Mouse (Mus musculus) cortical plate, adult 2 months (tissue): Measurements from ENCODE around the gene Glyctk.

ENCODE experiments used
- CTCF ChIP-seq: fragments of 200-500 bp; IDR thresholded peaks from 2 replicates; pipeline ENCODE4 v1.5.1; 2011; ENCODE audit warnings: mild to moderate bottlenecking, control low read depth, low read length; ENCODE audit not compliant: insufficient read depth; ENCODE audit errors: extremely low read depth
- POLR2A ChIP-seq: fragments of 200-500 bp; IDR thresholded peaks from 2 replicates; pipeline ENCODE4 v1.6.1; 2011; ENCODE audit warnings: mild to moderate bottlenecking, low read length, control low read depth; ENCODE audit not compliant: insufficient read depth; ENCODE audit errors: extremely low read depth

GRCm38 (mm10) chr9:106197081-106197713 lies 39.3 kb upstream of the Glyctk start:
- TF ChIP-seq POLR2A (no peak), CTCF (no peak)
